Mouse (Mus musculus) small intestine, adult 2 months (tissue): Measurements from ENCODE around the gene Polr2h. TPM values are rescaled to one million over a fixed set of nuclear protein-coding genes. Genes with fewer than 3 reads are reported as not detected.
A peak's percentile ranks its signal among the peaks of the same experiment; 100 is the strongest.

Source experiments
- H3K27ac ChIP-seq: fragments of 200-500 bp; 2 replicates; pipeline ENCODE4 v1.5.1; 2012; ENCODE audit warnings: low read depth, low read length, control low read depth, inconsistent platforms; ENCODE audit not compliant: insufficient read depth
- H3K27me3 ChIP-seq: fragments of 200-500 bp; 2 replicates; pipeline ENCODE4 v1.6.1; 2012; ENCODE audit warnings: mild to moderate bottlenecking, moderate library complexity, low read length, inconsistent platforms; ENCODE audit not compliant: control insufficient read depth, insufficient read depth
- H3K36me3 ChIP-seq: fragments of 200-500 bp; 2 replicates; pipeline ENCODE4 v1.6.1; 2012; ENCODE audit warnings: mild to moderate bottlenecking, low read length, control low read depth, inconsistent platforms; ENCODE audit not compliant: control insufficient read depth, insufficient read depth
- H3K4me1 ChIP-seq: fragments of 200-500 bp; 2 replicates; pipeline ENCODE4 v1.6.1; 2012; ENCODE audit warnings: low read length, inconsistent platforms, mixed read lengths; ENCODE audit not compliant: control insufficient read depth, insufficient read depth, insufficient read length
- H3K4me3 ChIP-seq: fragments of 200-500 bp; 2 replicates; pipeline ENCODE4 v1.5.1; 2012; ENCODE audit warnings: low read depth, mild to moderate bottlenecking, control low read depth, inconsistent platforms, low read length, moderate library complexity
- CTCF ChIP-seq: fragments of 200-500 bp; IDR thresholded peaks from 2 replicates; pipeline ENCODE4 v1.5.1; 2012; ENCODE audit warnings: low read depth, mild to moderate bottlenecking, control low read depth, inconsistent platforms, low read length, moderate library complexity, mixed read lengths; ENCODE audit not compliant: insufficient replicate concordance, insufficient read length; ENCODE audit errors: extremely low read depth
- POLR2A ChIP-seq: fragments of 200-500 bp; IDR thresholded peaks from 2 replicates; pipeline ENCODE4 v1.6.1; 2012; ENCODE audit warnings: low read depth, mild to moderate bottlenecking, control low read depth, inconsistent platforms, low read length, moderate library complexity
- WGBS: fragments of 180-500 bp; shearing (Covaris S2); methylation state at CpG from one replicate; pipeline ENCODE4 v1.1.7; 2018; 5-methylcytosine and 5-hydroxymethylcytosine counted together
- polyA plus RNA-seq: library from polyadenylated mRNA; depleted of rRNA; stranded (reverse); fragments of >200 nt; gene quantifications from 2 replicates; pipeline ENCODE4 v1.2.3, GENCODE M21; 2012

The Polr2h gene
- polyA plus RNA-seq, 1 experiment, result 10.6 TPM

GRCm38 (mm10) chr16:20673706-20674303, 43.7 kb upstream of the Polr2h start:
- Histone ChIP-seq H3K27me3 (no peaks in the 10 kb centered on the region), H3K36me3 (peaks cover 27% of the 10 kb centered on the region), H3K4me1 (peaks cover 13% of the 10 kb centered on the region), H3K27ac (peak overlapping the region; percentile 82), H3K4me3 (peak overlapping the region; percentile 98)
- TF ChIP-seq CTCF (no peak), POLR2A (no peak)
- WGBS, result 3% methylated on average over 14 of the region's 14 CpGs

GRCm38 (mm10) chr16:20675213-20675612, 42.3 kb upstream of the Polr2h start:
- 80% methylated on average over 6 of the region's 6 CpGs for WGBS
- Histone ChIP-seq H3K36me3 (peaks cover 39% of the 10 kb centered on the region), H3K27ac (no peak overlapping the region), H3K4me1 (peaks cover 13% of the 10 kb centered on the region), H3K27me3 (no peaks in the 10 kb centered on the region), H3K4me3 (no peak overlapping the region)
- TF ChIP-seq POLR2A, result no peak

- Histone ChIP-seq H3K36me3 (peaks cover 53% of the 10 kb centered on the region), H3K4me1 (peaks cover 13% of the 10 kb centered on the region), H3K27ac (no peak overlapping the region), H3K4me3 (no peak overlapping the region), H3K27me3 (no peaks in the 10 kb centered on the region)
- 46% methylated on average over 4 of the region's 4 CpGs for WGBS
- TF ChIP-seq POLR2A (no peak), CTCF (no peak)
Measured at GRCm38 (mm10) chr16:20676702-20677101, 40.8 kb upstream of the Polr2h start.

GRCm38 (mm10) chr16:20677380-20677779, 40.1 kb upstream of the Polr2h start:
- WGBS, result 62% methylated on average over 5 of the region's 5 CpGs
- TF ChIP-seq POLR2A (no peak), CTCF (no peak)
- peaks cover 13% of the 10 kb centered on the region for H3K4me1 ChIP-seq
- no peak overlapping the region for H3K27ac ChIP-seq
- no peak overlapping the region for H3K4me3 ChIP-seq
- H3K36me3 ChIP-seq, result peaks cover 59% of the 10 kb centered on the region
- H3K27me3 ChIP-seq, result no peaks in the 10 kb centered on the region

GRCm38 (mm10) chr16:20677974-20678675, 39.3 kb upstream of the Polr2h start:
- TF ChIP-seq CTCF, result no peak
- TF ChIP-seq POLR2A, result no peak
- WGBS, result 47% methylated on average over 10 of the region's 10 CpGs
- no peak overlapping the region for H3K4me3 ChIP-seq
- H3K36me3 ChIP-seq, result peaks cover 66% of the 10 kb centered on the region
- no peaks in the 10 kb centered on the region for H3K27me3 ChIP-seq
- H3K27ac ChIP-seq, result no peak overlapping the region
- peaks cover 13% of the 10 kb centered on the region for H3K4me1 ChIP-seq

GRCm38 (mm10) chr16:20690774-20691173, 26.7 kb upstream of the Polr2h start:
- Histone ChIP-seq H3K4me1 (peaks cover 3% of the 10 kb centered on the region), H3K36me3 (peaks cover 59% of the 10 kb centered on the region), H3K27ac (no peak overlapping the region), H3K27me3 (peaks cover 9% of the 10 kb centered on the region), H3K4me3 (no peak overlapping the region)
- 71% methylated on average over 3 of the region's 3 CpGs for WGBS
- TF ChIP-seq POLR2A (no peak), CTCF (no peak)

GRCm38 (mm10) chr16:20691617-20692016, 25.8 kb upstream of the Polr2h start:
- H3K4me1 ChIP-seq, result peaks cover 8% of the 10 kb centered on the region
- WGBS, result 73% methylated on average over 1 of the region's 1 CpGs
- peaks cover 50% of the 10 kb centered on the region for H3K36me3 ChIP-seq
- no peak overlapping the region for H3K4me3 ChIP-seq
- peaks cover 17% of the 10 kb centered on the region for H3K27me3 ChIP-seq
- no peak overlapping the region for H3K27ac ChIP-seq
- no peak for TF ChIP-seq CTCF
- TF ChIP-seq POLR2A, result no peak
